Mouse (Mus musculus): ENCODE measurements around the gene Cdh11. TPM values are rescaled to one million over a fixed set of nuclear protein-coding genes. Genes with fewer than 3 reads are reported as not detected.

Gene Cdh11
- total and polyA plus RNA-seq, 2 experiments: 0.11 to 0.37 TPM

DNA sequence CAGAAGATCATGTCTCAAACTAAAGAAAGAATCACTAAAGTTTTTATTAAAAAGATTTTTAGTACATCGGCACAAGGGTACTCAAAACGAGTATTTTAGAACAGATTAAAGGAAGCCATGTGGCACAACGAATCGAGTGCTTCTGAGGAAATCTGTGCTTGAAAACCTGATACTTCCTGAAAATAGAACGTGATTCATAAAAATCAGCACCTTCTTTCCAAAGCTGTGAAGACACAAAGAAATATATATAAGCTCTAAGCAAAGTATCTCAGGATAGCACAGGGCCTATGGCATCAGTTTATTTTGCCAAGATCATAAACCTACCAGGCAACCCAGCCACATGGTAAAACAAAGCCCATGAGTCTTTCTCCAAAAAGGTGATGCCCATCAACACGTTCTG, 191.5 kb downstream of the Cdh11 start:
- no peak overlapping the region for H3K9ac ChIP-seq (ENCODE audit: low read depth, low read length)
- H3K27me3 ChIP-seq (ENCODE audit: control insufficient read depth, insufficient read depth, low read length): no peaks in the 10 kb centered on the region
- no peak overlapping the region for H3K27ac ChIP-seq (replicated peaks; ENCODE audit: insufficient read depth, low read depth, low read length)
- no peak for DNase-seq (ENCODE audit: extremely low read depth, low read depth, low spot score)
- no peaks in the 10 kb centered on the region for H3K79me2 ChIP-seq (ENCODE audit: control insufficient read depth, insufficient read depth, low read length)
- 81% methylated on average over 6 of the region's 6 CpGs for WGBS
- no peak overlapping the region for H3K4me3 ChIP-seq (ENCODE audit: insufficient read depth, low read depth, low read length)
- H3K4me1 ChIP-seq (ENCODE audit: control insufficient read depth, insufficient read depth, low read length): no peaks in the 10 kb centered on the region
- H3K36me3 ChIP-seq (ENCODE audit: control insufficient read depth, insufficient read depth, low read length): no peaks in the 10 kb centered on the region
- TF ChIP-seq POLR2A (IDR thresholded peaks at IDR 0.05; ENCODE audit: extremely low read depth, insufficient read depth, low read length): no peak
- TF ChIP-seq CTCF (IDR thresholded peaks at IDR 0.05; ENCODE audit: low read depth, low read length): no peak
